Mouse (Mus musculus) lung, postnatal 0 days (tissue): ENCODE data around the gene Smim26.

Experiments
- CTCF ChIP-seq: IDR thresholded peaks from 2 replicates; pipeline ENCODE4 v1.5.1; 2016; ENCODE audit warnings: antibody characterized with exemption, mild to moderate bottlenecking
- EP300 ChIP-seq: IDR thresholded peaks from 2 replicates; pipeline ENCODE4 v1.6.1; 2016; ENCODE audit warnings: antibody characterized with exemption, mild to moderate bottlenecking, control low read depth

- peak; percentile 65 for TF ChIP-seq CTCF
- TF ChIP-seq EP300, result no peak
These were observed 44.9 kb downstream of the Smim26 start for GRCm38 (mm10) chr2:144638719-144639118.
